Mouse (Mus musculus) MEL (cell line): ENCODE results near the gene Pdgfa. TPM values are rescaled to one million over a fixed set of nuclear protein-coding genes. Genes with fewer than 3 reads are reported as not detected.

ENCODE experiments used
- DNase-seq: peaks from one replicate; pipeline ENCODE4 v3.0.0; 2011; ENCODE audit warnings: low read depth, low spot score
- H3K27ac ChIP-seq: 2 replicates; pipeline ENCODE4 v1.5.1; 2012; ENCODE audit warnings: low read depth, mild to moderate bottlenecking, control low read depth, low read length, moderate library complexity; ENCODE audit not compliant: control insufficient read depth
- H3K27me3 ChIP-seq, 2 experiments: fragments of 150-350 bp in 1 of 2; sonication (generic) in 1 of 2; 2 replicates each; pipeline ENCODE4 v1.6.1; 2012; ENCODE audit warnings: low read length in 2 of 2, mild to moderate bottlenecking in 2 of 2, improper control_type of control experiment in 1 of 2, moderate library complexity in 1 of 2; ENCODE audit not compliant: insufficient read depth in 2 of 2, control insufficient read depth in 1 of 2
- H3K36me3 ChIP-seq, 2 experiments: 2 replicates each; pipeline ENCODE4 v1.6.1; 2012 to 2014; ENCODE audit warnings: low read length in 2 of 2, improper control_type of control experiment in 1 of 2, inconsistent platforms in 1 of 2, mild to moderate bottlenecking in 1 of 2; ENCODE audit not compliant: insufficient read depth in 2 of 2, control insufficient read depth in 1 of 2
- H3K4me1 ChIP-seq, 2 experiments: fragments of 150-350 bp in 1 of 2; sonication (generic) in 1 of 2; 2 replicates each; pipeline ENCODE4 v1.6.1; 2012; ENCODE audit warnings: low read length in 2 of 2, improper control_type of control experiment in 1 of 2, mild to moderate bottlenecking in 1 of 2; ENCODE audit not compliant: insufficient read depth in 2 of 2, control insufficient read depth in 1 of 2
- H3K4me3 ChIP-seq, 2 experiments: fragments of 150-350 bp in 1 of 2; sonication (generic) in 1 of 2; 2 replicates each; pipeline ENCODE4 v1.5.1; 2012; ENCODE audit warnings: low read depth in 2 of 2, low read length in 2 of 2, mild to moderate bottlenecking in 2 of 2, moderate library complexity in 2 of 2, control low read depth in 1 of 2, improper control_type of control experiment in 1 of 2; ENCODE audit not compliant: control insufficient read depth in 1 of 2, insufficient read depth in 1 of 2
- H3K79me2 ChIP-seq: 2 replicates; pipeline ENCODE4 v1.6.1; 2012; ENCODE audit warnings: mild to moderate bottlenecking, low read length, moderate library complexity; ENCODE audit not compliant: control insufficient read depth, poor library complexity, insufficient read depth
- H3K9ac ChIP-seq: 2 replicates; pipeline ENCODE4 v1.6.1; 2012; ENCODE audit warnings: low read depth, mild to moderate bottlenecking, control low read depth, low read length, moderate library complexity; ENCODE audit not compliant: control insufficient read depth, poor library complexity, severe bottlenecking
- H3K9me3 ChIP-seq: fragments of 150-350 bp; sonication (generic); replicated peaks from 2 replicates; pipeline ENCODE4 v1.6.1; 2012; ENCODE audit warnings: mild to moderate bottlenecking, low read length, improper control_type of control experiment, moderate library complexity; ENCODE audit not compliant: insufficient read depth
- BHLHE40 ChIP-seq: IDR thresholded peaks from 2 replicates; pipeline ENCODE4 v1.6.1; 2012; ENCODE audit warnings: low read depth, mild to moderate bottlenecking, inconsistent platforms, low read length, improper control_type of control experiment, borderline replicate concordance
- CHD1 ChIP-seq: IDR thresholded peaks from 2 replicates; pipeline ENCODE4 v1.6.1; 2012; ENCODE audit warnings: low read depth, mild to moderate bottlenecking, inconsistent platforms, low read length, improper control_type of control experiment
- E2F4 ChIP-seq: IDR thresholded peaks from 2 replicates; pipeline ENCODE4 v1.6.1; 2011; ENCODE audit warnings: low read depth, low read length, improper control_type of control experiment, borderline replicate concordance
- ELF1 ChIP-seq: IDR thresholded peaks from 2 replicates; pipeline ENCODE4 v1.6.1; 2014; ENCODE audit warnings: low read depth, mild to moderate bottlenecking, inconsistent platforms, low read length, improper control_type of control experiment, moderate library complexity
- ETS1 ChIP-seq: IDR thresholded peaks from 2 replicates; pipeline ENCODE4 v1.6.1; 2012; ENCODE audit warnings: low read depth, mild to moderate bottlenecking, inconsistent platforms, low read length, improper control_type of control experiment, moderate library complexity
- HCFC1 ChIP-seq: IDR thresholded peaks from 2 replicates; pipeline ENCODE4 v1.6.1; 2012; ENCODE audit warnings: low read depth, mild to moderate bottlenecking, inconsistent platforms, low read length, improper control_type of control experiment, moderate library complexity
- MAFK ChIP-seq: IDR thresholded peaks from 2 replicates; pipeline ENCODE4 v1.6.1; 2011; ENCODE audit warnings: low read depth, mild to moderate bottlenecking, low read length, improper control_type of control experiment, borderline replicate concordance
- MAX ChIP-seq: IDR thresholded peaks from 2 replicates; pipeline ENCODE4 v1.6.1; 2011; ENCODE audit warnings: low read length, improper control_type of control experiment
- MAZ ChIP-seq: IDR thresholded peaks from 2 replicates; pipeline ENCODE4 v1.6.1; 2012; ENCODE audit warnings: low read depth, mild to moderate bottlenecking, inconsistent platforms, low read length, improper control_type of control experiment
- MEF2A ChIP-seq: IDR thresholded peaks from 2 replicates; pipeline ENCODE4 v1.6.1; 2014; ENCODE audit warnings: low read depth, mild to moderate bottlenecking, inconsistent platforms, low read length, improper control_type of control experiment; ENCODE audit not compliant: poor library complexity, insufficient replicate concordance, severe bottlenecking; ENCODE audit errors: extremely low read depth
- MXI1 ChIP-seq: IDR thresholded peaks from 2 replicates; pipeline ENCODE4 v1.6.1; 2011; ENCODE audit warnings: mild to moderate bottlenecking, low read depth, low read length, improper control_type of control experiment
- MYB ChIP-seq: IDR thresholded peaks from 2 replicates; pipeline ENCODE4 v1.6.1; 2011; ENCODE audit warnings: mild to moderate bottlenecking, low read depth, low read length, improper control_type of control experiment
- MYC ChIP-seq: IDR thresholded peaks from 2 replicates; pipeline ENCODE4 v1.6.1; 2011; ENCODE audit warnings: low read depth, mild to moderate bottlenecking, low read length, improper control_type of control experiment, moderate library complexity
- NELFE ChIP-seq: IDR thresholded peaks from 2 replicates; pipeline ENCODE4 v1.6.1; 2011; ENCODE audit warnings: low read depth, low read length, improper control_type of control experiment
- NRF1 ChIP-seq: IDR thresholded peaks from 2 replicates; pipeline ENCODE4 v1.6.1; 2014; ENCODE audit warnings: low read depth, mild to moderate bottlenecking, inconsistent platforms, low read length, improper control_type of control experiment, moderate library complexity; ENCODE audit not compliant: poor library complexity, insufficient read depth, severe bottlenecking
- RAD21 ChIP-seq: IDR thresholded peaks from 2 replicates; pipeline ENCODE4 v1.6.1; 2011; ENCODE audit warnings: mild to moderate bottlenecking, low read depth, low read length, improper control_type of control experiment
- SMC3 ChIP-seq: IDR thresholded peaks from 2 replicates; pipeline ENCODE4 v1.6.1; 2011; ENCODE audit warnings: low read depth, low read length, improper control_type of control experiment
- UBTF ChIP-seq: IDR thresholded peaks from 2 replicates; pipeline ENCODE4 v1.6.1; 2012; ENCODE audit warnings: low read depth, mild to moderate bottlenecking, inconsistent platforms, low read length, improper control_type of control experiment, moderate library complexity, borderline replicate concordance; ENCODE audit not compliant: insufficient read depth
- ZC3H11A ChIP-seq: IDR thresholded peaks from 2 replicates; pipeline ENCODE4 v1.6.1; 2012; ENCODE audit warnings: low read depth, mild to moderate bottlenecking, inconsistent platforms, low read length, improper control_type of control experiment
- ZKSCAN1 ChIP-seq: IDR thresholded peaks from 2 replicates; pipeline ENCODE4 v1.6.1; 2012; ENCODE audit warnings: low read depth, mild to moderate bottlenecking, inconsistent platforms, low read length, improper control_type of control experiment, moderate library complexity
- ZNF384 ChIP-seq: IDR thresholded peaks from 2 replicates; pipeline ENCODE4 v1.6.1; 2012; ENCODE audit warnings: low read depth, mild to moderate bottlenecking, inconsistent platforms, low read length, improper control_type of control experiment
- polyA plus RNA-seq, 2 experiments: library from polyadenylated mRNA; stranded (reverse) in 1 of 2; unstranded in 1 of 2; fragments of >175 nt in 1 of 2; fragments of >200 nt in 1 of 2; gene quantifications; 2 replicates each; pipeline versions ENCODE4 v1.2.1 to v1.2.4; 2012; ENCODE audit warnings: low replicate concordance in 2 of 2, low read depth in 1 of 2; ENCODE audit not compliant: insufficient read length in 2 of 2, insufficient read depth in 1 of 2, missing spikeins in 1 of 2
- total RNA-seq: library from RNA; depleted of rRNA; stranded (reverse); fragments of 300-350 nt; gene quantifications from 2 replicates; pipeline ENCODE4 v1.2.3, GENCODE M21; 2012

Gene Pdgfa
- total and polyA plus RNA-seq, 3 experiments, result not detected

DNA sequence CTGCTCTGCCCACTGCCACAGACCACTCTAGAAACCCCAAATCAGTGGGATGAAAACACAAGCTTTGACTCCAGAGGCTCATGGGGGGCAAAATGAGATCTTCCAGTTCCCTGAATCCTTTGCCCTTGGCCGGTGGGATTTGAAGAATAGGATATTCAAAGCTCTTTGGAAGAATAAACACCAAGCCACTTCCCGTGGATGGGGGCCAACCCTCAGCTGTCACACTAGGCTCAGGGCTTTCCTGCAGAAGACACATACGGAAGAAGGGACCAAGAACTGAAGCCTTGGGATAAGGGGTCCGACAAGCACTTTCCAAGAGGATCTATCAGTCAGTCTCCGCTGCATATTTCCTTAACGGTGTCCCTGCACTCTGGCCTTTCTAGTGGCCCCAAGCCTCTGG, 48.0 kb downstream of the Pdgfa start:
- H3K27ac ChIP-seq, result no peak overlapping the region
- H3K79me2 ChIP-seq, result no peaks in the 10 kb centered on the region
- no peaks in the 10 kb centered on the region for H3K4me1 ChIP-seq
- DNase-seq, result no peak
- H3K27me3 ChIP-seq, result no peaks in the 10 kb centered on the region
- H3K4me3 ChIP-seq, result no peak overlapping the region
- H3K9ac ChIP-seq, result no peak overlapping the region
- H3K9me3 ChIP-seq, result no peaks in the 10 kb centered on the region
- TF ChIP-seq UBTF (no peak), MAFK (no peak), E2F4 (no peak), MYB (no peak), NRF1 (no peak), BHLHE40 (no peak), ELF1 (no peak), ZKSCAN1 (no peak), MYC (no peak), MAZ (no peak), MEF2A (no peak), MAX (no peak), CHD1 (no peak), RAD21 (no peak), ZC3H11A (no peak), MXI1 (no peak), ETS1 (no peak), HCFC1 (no peak), NELFE (no peak)
- H3K36me3 ChIP-seq, result no peaks in the 10 kb centered on the region

DNA sequence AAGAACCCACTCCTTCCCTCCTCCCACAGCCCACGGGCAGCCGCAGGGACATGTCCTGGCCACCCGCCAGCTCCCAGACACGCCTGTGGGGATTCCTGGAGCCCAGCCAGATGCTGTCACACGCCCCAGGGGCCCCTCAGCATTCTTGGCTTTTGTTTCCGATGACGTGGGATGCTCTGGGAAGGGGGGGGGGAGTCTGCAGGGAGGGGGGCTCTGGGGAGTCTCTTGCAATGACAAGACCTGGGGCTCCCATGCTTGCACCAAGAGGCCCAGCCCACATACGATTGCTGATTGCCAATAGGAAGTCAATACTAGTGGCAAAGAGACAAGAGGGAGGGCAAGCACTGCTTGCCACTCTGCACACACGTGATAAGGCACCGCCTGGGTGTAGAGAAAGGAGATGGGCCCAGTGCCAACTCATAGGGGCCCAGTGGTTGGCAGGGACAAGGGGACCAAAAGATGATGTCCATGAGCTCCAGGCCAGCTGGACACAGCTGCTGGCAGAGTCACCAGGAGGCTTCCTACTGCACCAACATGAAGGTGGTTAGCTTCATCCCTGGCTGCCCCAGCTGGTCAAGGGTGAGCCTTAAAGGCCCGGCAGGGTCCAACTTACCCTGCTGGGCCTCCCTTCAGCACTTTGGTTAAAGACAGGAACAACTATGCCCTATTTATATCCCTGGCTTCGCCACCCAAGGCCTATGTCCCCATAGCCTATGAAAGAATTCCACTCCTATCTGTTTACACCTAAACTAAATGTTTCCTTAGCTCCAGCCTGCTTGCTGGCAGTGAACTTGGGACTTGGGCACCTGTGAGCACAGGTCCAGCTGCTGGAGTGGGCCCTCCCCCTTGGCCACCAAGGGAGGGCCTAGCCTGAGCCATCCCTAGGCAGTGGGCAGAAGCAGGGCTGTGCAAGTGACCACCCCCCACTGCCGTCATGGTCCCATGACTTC, 48.9 kb downstream of the Pdgfa start:
- H3K9me3 ChIP-seq, result no peaks in the 10 kb centered on the region
- H3K4me1 ChIP-seq, result no peaks in the 10 kb centered on the region
- no peak overlapping the region for H3K27ac ChIP-seq
- H3K4me3 ChIP-seq, result no peak overlapping the region
- TF ChIP-seq ZNF384 (no peak), SMC3 (no peak)
- no peak for DNase-seq
- H3K79me2 ChIP-seq, result no peaks in the 10 kb centered on the region
- H3K9ac ChIP-seq, result no peak overlapping the region
- no peaks in the 10 kb centered on the region for H3K36me3 ChIP-seq
- H3K27me3 ChIP-seq, result no peaks in the 10 kb centered on the region
